Mouse (Mus musculus): Measurements from ENCODE around the gene Fgd2. TPM values are rescaled to one million over a fixed set of nuclear protein-coding genes. Genes with fewer than 3 reads are reported as not detected.

The Fgd2 gene
- polyA plus RNA-seq (2015; fragmentation: Illumina TruSeq; extraction: RNeasy Lipid Tissue Mini Kit (QIAGEN cat#74804); ENCODE audit: insufficient read depth, low replicate concordance): 125 TPM

DNA sequence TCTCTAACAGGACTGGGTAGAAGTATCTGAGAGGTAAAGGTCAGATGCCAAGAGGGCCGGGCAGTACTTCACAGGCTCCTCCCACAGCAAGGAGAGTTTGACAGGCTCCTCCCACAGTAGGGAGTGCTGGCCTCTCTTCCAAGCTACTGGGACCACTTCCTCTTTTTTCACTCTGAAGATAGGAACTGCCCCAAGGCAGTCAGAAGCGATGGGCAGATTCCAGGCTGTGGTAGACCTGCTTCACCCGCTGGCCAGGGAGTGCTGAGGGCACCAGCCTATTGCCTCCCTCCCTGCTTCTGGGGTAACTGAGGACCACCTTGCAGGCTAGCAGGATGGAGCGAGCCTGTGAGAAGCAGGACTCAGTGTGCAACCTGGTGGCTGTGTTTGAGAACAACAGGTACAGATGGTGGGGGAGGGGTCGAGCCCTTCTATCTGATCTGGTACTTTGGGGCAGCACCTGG, at the start of gene Fgd2:
Fgd2 (plus strand) TSS at position 154 of the 461 bp plus-strand sequence.

DNA sequence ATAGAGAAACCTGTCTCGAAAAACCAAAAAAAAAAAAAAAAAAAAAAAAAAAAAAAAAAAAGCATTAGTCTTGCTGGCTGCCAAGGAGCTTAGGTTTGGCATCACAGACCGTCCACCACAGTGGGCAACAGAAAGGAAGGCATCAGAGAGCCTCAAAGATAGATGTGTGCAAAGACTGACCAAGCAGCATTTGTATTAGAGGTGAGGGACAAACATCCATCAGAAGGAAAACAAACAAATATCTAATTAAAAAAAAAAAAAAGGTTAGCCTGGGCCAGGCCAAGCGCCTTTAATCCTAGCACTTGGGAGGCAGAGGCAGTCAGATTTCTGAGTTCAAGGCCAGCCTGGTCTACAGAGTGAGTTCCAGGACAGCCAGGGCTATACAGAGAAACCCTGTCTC, 43.3 kb upstream of the Fgd2 start, which contains the start of gene Pi16:
Pi16 (plus strand) TSS at position 301 of the 400 bp plus-strand sequence.

DNA sequence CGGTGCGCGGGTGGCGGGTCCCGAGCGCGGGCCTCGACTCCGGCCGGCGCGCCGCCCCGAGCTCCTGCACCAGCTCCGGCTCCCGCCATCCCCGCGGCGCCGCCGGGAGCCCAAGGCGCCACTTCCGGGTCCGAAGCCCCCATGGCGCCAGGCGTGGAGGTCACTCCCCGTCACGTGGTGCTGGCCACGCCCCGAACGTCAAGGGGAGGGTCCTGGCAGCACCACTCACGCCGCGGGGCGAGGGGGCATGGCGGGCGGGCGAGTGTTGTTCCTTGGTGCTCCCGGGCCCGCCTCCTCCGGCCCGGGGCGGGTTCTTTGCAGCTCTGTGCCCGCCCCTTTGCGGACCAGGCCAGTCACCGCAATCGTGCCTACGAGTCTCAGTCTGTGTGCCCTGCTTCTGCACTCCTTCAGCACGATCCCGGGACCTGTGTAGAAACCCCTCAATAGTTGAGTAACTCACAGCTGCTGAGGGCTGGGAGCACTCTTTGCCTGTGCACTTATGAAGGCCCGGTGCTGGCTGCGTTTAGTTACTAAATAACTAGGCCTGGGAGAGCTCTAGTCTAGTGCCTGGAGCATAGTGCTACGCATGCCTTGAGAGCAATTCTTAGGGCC, 13.0 kb upstream of the Fgd2 start, which contains the start of gene Mtch1:
Mtch1 (minus strand) TSS at position 290 of the 612 bp plus-strand sequence.

Other genes with a start within 250 kb of the Fgd2 start
- gene Rab44, start 246.8 kb upstream of the Fgd2 start, polyA plus RNA-seq (2015; fragmentation: Illumina TruSeq; extraction: RNeasy Lipid Tissue Mini Kit (QIAGEN cat#74804); ENCODE audit: insufficient read depth, low replicate concordance): 2.6 TPM
- gene Cpne5, start 122.7 kb upstream of the Fgd2 start, polyA plus RNA-seq (2015; fragmentation: Illumina TruSeq; extraction: RNeasy Lipid Tissue Mini Kit (QIAGEN cat#74804); ENCODE audit: insufficient read depth, low replicate concordance): 0.93 TPM
- gene Ppil1, start 96.7 kb upstream of the Fgd2 start, polyA plus RNA-seq (2015; fragmentation: Illumina TruSeq; extraction: RNeasy Lipid Tissue Mini Kit (QIAGEN cat#74804); ENCODE audit: insufficient read depth, low replicate concordance): 40.0 TPM
- gene BC004004, start 92.1 kb upstream of the Fgd2 start, polyA plus RNA-seq (2015; fragmentation: Illumina TruSeq; extraction: RNeasy Lipid Tissue Mini Kit (QIAGEN cat#74804); ENCODE audit: insufficient read depth, low replicate concordance): 90.0 TPM
- 1.7 TPM for gene Pi16, start 43.2 kb upstream of the Fgd2 start, polyA plus RNA-seq (2015; fragmentation: Illumina TruSeq; extraction: RNeasy Lipid Tissue Mini Kit (QIAGEN cat#74804); ENCODE audit: insufficient read depth, low replicate concordance)
- gene Mtch1, start 13.0 kb upstream of the Fgd2 start, polyA plus RNA-seq (2015; fragmentation: Illumina TruSeq; extraction: RNeasy Lipid Tissue Mini Kit (QIAGEN cat#74804); ENCODE audit: insufficient read depth, low replicate concordance): 66.1 TPM
- 72.4 TPM for gene Pim1, start 129.8 kb downstream of the Fgd2 start, polyA plus RNA-seq (2015; fragmentation: Illumina TruSeq; extraction: RNeasy Lipid Tissue Mini Kit (QIAGEN cat#74804); ENCODE audit: insufficient read depth, low replicate concordance)
- gene Gm17657, start 188.7 kb downstream of the Fgd2 start, polyA plus RNA-seq (2015; fragmentation: Illumina TruSeq; extraction: RNeasy Lipid Tissue Mini Kit (QIAGEN cat#74804); ENCODE audit: insufficient read depth, low replicate concordance): not detected
- gene Tbc1d22b, start 188.9 kb downstream of the Fgd2 start, polyA plus RNA-seq (2015; fragmentation: Illumina TruSeq; extraction: RNeasy Lipid Tissue Mini Kit (QIAGEN cat#74804); ENCODE audit: insufficient read depth, low replicate concordance): 12.7 TPM
- not detected for gene Tmem217, start 191.5 kb downstream of the Fgd2 start, polyA plus RNA-seq (2015; fragmentation: Illumina TruSeq; extraction: RNeasy Lipid Tissue Mini Kit (QIAGEN cat#74804); ENCODE audit: insufficient read depth, low replicate concordance)